Mouse (Mus musculus): ENCODE measurements at regions not wholly inside any gene's neighbourhood (a gene's known extent, or its start where the extent isn't known, plus 50 kb on each side); places are given as distances from the start of the nearest gene placed in this dataset.

GRCm38 (mm10) chr1:184453061-184453460 lies 279.4 kb downstream of the Hlx start:
- 94% methylated on average over 9 of the region's 9 CpGs for WGBS
- H3K4me2 ChIP-seq, result no peak overlapping the region
- H3K4me3 ChIP-seq (replicated peaks), result no peak overlapping the region
- H3K27ac ChIP-seq (replicated peaks), result no peak overlapping the region
- ATAC-seq (ENCODE audit: low FRiP score), result no peak
- H3K4me1 ChIP-seq, result no peaks in the 10 kb centered on the region
- no peaks in the 10 kb centered on the region; the same call in 1 of the 2 replicates for H3K27me3 ChIP-seq (replicated peaks)
- no peaks in the 10 kb centered on the region for H3K9me3 ChIP-seq (replicated peaks)
- H3K9ac ChIP-seq (replicated peaks), result no peak overlapping the region
- H3K36me3 ChIP-seq, result no peaks in the 10 kb centered on the region

- no peaks in the 10 kb centered on the region for H3K36me3 ChIP-seq
- H3K4me3 ChIP-seq (replicated peaks), result no peak overlapping the region
- no peak overlapping the region for H3K9ac ChIP-seq (replicated peaks)
- H3K27me3 ChIP-seq (replicated peaks), result no peaks in the 10 kb centered on the region; the same call in 1 of the 2 replicates
- no peak for ATAC-seq (ENCODE audit: low FRiP score)
- no peaks in the 10 kb centered on the region for H3K4me1 ChIP-seq
- no peaks in the 10 kb centered on the region for H3K9me3 ChIP-seq (replicated peaks)
- H3K27ac ChIP-seq (replicated peaks), result no peak overlapping the region
- H3K4me2 ChIP-seq, result no peak overlapping the region
- WGBS, result 72% methylated on average over 2 of the region's 2 CpGs
These were observed 280.7 kb downstream of the Hlx start for GRCm38 (mm10) chr1:184451686-184452085.

DNA sequence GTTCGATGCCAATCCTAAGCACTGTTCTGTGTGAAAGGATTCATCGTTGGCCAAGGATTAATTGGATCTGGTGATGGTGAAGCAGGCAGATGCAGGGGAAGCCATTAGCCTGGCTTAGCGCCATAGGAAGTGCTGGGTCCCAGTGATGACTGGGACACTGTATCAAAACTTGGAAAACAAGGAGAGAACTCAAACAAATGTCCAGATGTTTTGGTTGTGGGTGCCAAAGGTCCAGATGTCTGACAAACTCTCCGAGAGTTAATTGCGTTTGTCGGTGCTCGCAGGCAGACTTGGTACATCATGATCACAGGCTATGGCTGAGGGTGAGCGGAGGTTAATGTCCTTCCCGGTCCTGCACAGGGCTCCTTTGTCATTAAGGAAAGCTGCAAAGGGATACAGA lies 283.4 kb downstream of the Hlx start:
- no peaks in the 10 kb centered on the region for H3K36me3 ChIP-seq
- H3K9me3 ChIP-seq (replicated peaks), result no peaks in the 10 kb centered on the region
- H3K9ac ChIP-seq (replicated peaks), result no peak overlapping the region
- H3K27ac ChIP-seq (replicated peaks), result no peak overlapping the region
- WGBS, result 72% methylated on average over 9 of the region's 9 CpGs
- no peak overlapping the region for H3K4me3 ChIP-seq (replicated peaks)
- no peaks in the 10 kb centered on the region; the same call in 1 of the 2 replicates for H3K27me3 ChIP-seq (replicated peaks)
- no peak overlapping the region for H3K4me2 ChIP-seq
- no peaks in the 10 kb centered on the region for H3K4me1 ChIP-seq
- ATAC-seq (ENCODE audit: low FRiP score), result no peak

GRCm38 (mm10) chr1:184447911-184448310 lies 284.5 kb downstream of the Hlx start:
- Histone ChIP-seq H3K4me2 (no peak overlapping the region), H3K9ac (replicated peaks) (no peak overlapping the region), H3K9me3 (replicated peaks) (no peaks in the 10 kb centered on the region), H3K4me3 (replicated peaks) (no peak overlapping the region), H3K36me3 (no peaks in the 10 kb centered on the region), H3K27ac (replicated peaks) (no peak overlapping the region), H3K4me1 (no peaks in the 10 kb centered on the region), H3K27me3 (replicated peaks) (no peaks in the 10 kb centered on the region; the same call in 1 of the 2 replicates)
- WGBS, result 62% methylated on average over 7 of the region's 7 CpGs
- ATAC-seq (ENCODE audit: low FRiP score), result no peak

DNA sequence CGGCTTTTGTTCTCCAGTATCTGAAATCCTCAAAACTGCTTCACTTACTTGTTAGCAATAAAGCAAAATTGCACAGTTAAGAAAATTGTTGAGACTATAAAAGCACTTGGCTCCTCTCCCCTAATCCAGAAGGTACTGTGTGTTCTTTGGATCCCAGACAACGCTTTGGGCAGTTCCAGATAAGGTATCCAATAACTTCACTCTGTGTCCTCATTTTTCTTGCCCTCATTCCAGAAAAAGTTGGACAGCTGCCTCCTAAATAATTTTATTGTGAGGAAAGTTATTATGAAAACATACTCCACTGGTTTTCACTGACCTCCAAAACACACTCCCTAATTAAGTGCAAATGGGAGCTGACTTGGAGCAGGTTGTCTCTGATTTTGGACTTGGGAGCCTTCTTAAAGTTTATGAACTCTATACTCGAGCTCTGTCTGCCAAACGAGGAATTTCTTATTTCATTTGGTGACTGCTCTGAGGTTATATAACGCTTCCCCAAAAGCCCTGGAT lies 285.2 kb downstream of the Hlx start:
- Histone ChIP-seq H3K27me3 (replicated peaks) (no peaks in the 10 kb centered on the region; the same call in 1 of the 2 replicates), H3K9ac (replicated peaks) (no peak overlapping the region), H3K4me3 (replicated peaks) (no peak overlapping the region), H3K9me3 (replicated peaks) (no peaks in the 10 kb centered on the region), H3K4me2 (no peak overlapping the region), H3K36me3 (no peaks in the 10 kb centered on the region), H3K4me1 (no peaks in the 10 kb centered on the region), H3K27ac (replicated peaks) (no peak overlapping the region)
- WGBS, result 73% methylated on average over 5 of the region's 5 CpGs
- ATAC-seq (ENCODE audit: low FRiP score), result no peak

DNA sequence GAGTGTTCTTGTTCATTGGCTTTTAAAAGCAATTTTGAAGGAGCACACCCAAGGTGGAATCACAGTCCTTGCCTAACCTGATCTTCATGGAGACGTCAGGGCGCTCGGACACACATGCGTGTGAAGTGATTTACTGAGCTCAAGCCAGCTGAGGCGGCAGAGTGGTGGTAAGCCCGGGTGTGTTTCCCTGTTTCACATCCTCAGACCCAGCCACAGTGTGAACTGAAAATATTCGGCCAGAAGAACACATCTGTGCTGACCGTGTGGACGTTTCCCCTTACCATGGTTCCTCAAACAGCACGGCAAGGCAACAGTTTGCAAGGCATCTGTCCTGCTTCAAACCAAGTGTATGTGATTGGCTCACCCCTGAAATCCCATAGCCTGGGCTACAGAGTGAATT lies 288.2 kb downstream of the Hlx start:
- no peak overlapping the region for H3K27ac ChIP-seq (replicated peaks)
- no peak overlapping the region for H3K4me3 ChIP-seq (replicated peaks)
- H3K4me2 ChIP-seq, result no peak overlapping the region
- H3K9ac ChIP-seq (replicated peaks), result no peak overlapping the region
- peaks cover 10% of the 10 kb centered on the region for H3K4me1 ChIP-seq
- no peak for ATAC-seq (ENCODE audit: low FRiP score)
- no peaks in the 10 kb centered on the region for H3K36me3 ChIP-seq
- no peaks in the 10 kb centered on the region for H3K27me3 ChIP-seq (replicated peaks)
- no peaks in the 10 kb centered on the region for H3K9me3 ChIP-seq (replicated peaks)
- whole genome bisulfite sequencing, result 89% methylated on average over 10 of the region's 10 CpGs

DNA sequence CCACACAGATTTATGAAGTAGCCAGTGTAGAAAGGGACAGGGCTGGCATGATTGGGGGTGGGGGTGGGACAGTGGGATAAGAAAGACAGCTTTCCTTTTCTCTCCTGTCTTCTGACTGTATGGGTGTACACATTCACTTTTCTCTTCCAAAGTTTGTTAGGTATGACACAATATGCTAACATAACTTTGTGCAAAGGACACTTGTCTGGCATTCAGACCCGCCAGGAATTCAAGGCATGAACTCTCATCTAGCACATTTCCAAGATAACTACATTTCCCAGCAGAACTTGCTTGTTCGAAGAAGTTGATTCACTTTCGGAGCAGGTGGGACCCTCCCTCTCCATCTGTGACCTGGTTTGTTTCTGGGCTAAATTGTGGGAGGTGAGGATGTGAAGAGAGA lies 289.7 kb downstream of the Hlx start:
- H3K27me3 ChIP-seq (replicated peaks), result no peaks in the 10 kb centered on the region
- peaks cover 10% of the 10 kb centered on the region for H3K4me1 ChIP-seq
- no peak overlapping the region for H3K27ac ChIP-seq (replicated peaks)
- H3K4me3 ChIP-seq (replicated peaks), result no peak overlapping the region
- no peaks in the 10 kb centered on the region for H3K36me3 ChIP-seq
- H3K9ac ChIP-seq (replicated peaks), result no peak overlapping the region
- no peak overlapping the region for H3K4me2 ChIP-seq
- no peak for ATAC-seq (ENCODE audit: low FRiP score)
- 86% methylated on average over 3 of the region's 3 CpGs for WGBS
- H3K9me3 ChIP-seq (replicated peaks), result no peaks in the 10 kb centered on the region

DNA sequence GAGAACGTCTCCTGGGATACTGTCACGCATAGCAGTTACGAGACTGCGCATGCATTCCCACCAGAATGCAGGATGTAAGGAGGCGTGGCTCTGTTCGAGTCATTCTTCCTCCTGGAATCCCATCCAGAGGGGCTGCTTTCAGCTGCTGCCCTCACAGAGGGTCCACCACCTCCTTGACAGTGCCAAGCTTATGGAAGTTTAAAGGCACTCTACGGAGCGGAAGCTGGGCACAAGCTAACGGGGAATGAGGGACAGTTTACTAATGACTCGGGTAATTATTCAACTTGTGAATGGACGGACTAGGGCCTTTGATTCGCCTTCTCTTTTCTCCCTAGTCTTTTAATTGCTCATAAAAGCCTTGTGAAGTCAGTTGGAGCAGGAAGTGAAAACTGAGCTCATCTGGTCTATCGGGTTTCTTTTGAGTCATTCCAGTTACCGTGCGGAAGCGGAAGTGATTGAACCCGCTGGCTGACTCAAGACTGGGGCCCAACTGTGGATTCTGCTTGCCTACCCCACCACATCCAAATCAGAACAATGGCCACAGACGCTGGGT lies 291.3 kb downstream of the Hlx start:
- peak overlapping the region; percentile 54; the same call in 1 of the 2 replicates for H3K27ac ChIP-seq (replicated peaks)
- peak overlapping the region; percentile 39 for H3K4me3 ChIP-seq (replicated peaks)
- peaks cover 10% of the 10 kb centered on the region for H3K4me1 ChIP-seq
- H3K27me3 ChIP-seq (replicated peaks), result no peaks in the 10 kb centered on the region
- H3K9ac ChIP-seq (replicated peaks), result peak overlapping the region; percentile 36
- no peaks in the 10 kb centered on the region for H3K36me3 ChIP-seq
- ATAC-seq (ENCODE audit: low FRiP score), result peak; percentile 86
- H3K9me3 ChIP-seq (replicated peaks), result no peaks in the 10 kb centered on the region
- 2% methylated on average over 18 of the region's 18 CpGs for WGBS
- peak overlapping the region; percentile 75 for H3K4me2 ChIP-seq

DNA sequence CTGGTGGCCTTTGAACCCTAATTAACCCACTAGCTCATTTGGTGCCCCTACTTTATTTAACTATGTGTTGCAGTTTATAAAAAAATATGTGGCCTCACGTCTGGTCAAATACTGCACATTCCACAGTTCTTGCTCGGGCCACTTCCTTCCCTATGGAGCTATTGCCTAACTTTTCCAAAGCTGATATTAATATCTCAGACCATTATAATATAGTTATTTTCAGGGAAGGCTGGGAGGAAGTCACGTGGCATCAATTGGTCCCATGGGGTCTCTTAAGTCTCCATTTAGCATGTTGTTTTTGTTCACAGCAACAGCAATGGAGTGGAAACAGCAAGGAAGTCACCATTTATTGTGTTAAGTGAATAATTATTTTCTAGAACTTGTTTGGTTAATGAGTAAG lies 292.9 kb downstream of the Hlx start:
- WGBS, result 58% methylated on average over 3 of the region's 3 CpGs
- H3K9me3 ChIP-seq (replicated peaks), result no peaks in the 10 kb centered on the region

DNA sequence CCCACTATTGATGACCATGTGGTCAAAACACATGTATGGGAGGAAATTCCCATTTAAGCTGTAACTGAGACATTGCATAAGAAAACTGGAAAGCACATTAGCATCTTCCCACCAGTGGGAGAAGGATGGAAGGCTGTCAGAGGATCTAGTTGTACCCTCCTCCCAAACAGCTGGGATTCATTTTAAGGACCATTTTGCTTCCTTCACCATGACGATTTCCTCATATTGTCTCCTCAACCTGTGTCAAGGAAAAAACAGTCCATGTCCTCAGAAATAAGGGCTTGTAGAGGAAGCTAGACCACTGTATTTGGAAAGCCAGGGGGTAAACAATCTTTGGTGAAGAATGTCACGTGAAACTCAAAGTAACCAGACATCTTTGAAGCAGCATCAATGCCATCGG lies 296.0 kb downstream of the Hlx start:
- 87% methylated on average over 3 of the region's 3 CpGs for WGBS
- Histone ChIP-seq H3K27me3 (replicated peaks) (no peaks in the 10 kb centered on the region), H3K27ac (replicated peaks) (no peak overlapping the region), H3K9me3 (replicated peaks) (no peaks in the 10 kb centered on the region), H3K9ac (replicated peaks) (no peak overlapping the region), H3K36me3 (no peaks in the 10 kb centered on the region), H3K4me1 (peaks cover 9% of the 10 kb centered on the region), H3K4me3 (replicated peaks) (no peak overlapping the region), H3K4me2 (no peak overlapping the region)
- no peak for ATAC-seq (ENCODE audit: low FRiP score)

More for the DNA sequence above, 292.9 kb downstream of the Hlx start:
- Histone ChIP-seq H3K36me3 (no peaks in the 10 kb centered on the region), H3K4me2 (no peak overlapping the region), H3K27me3 (replicated peaks) (no peaks in the 10 kb centered on the region), H3K4me1 (peaks cover 10% of the 10 kb centered on the region), H3K4me3 (replicated peaks) (no peak overlapping the region), H3K27ac (replicated peaks) (no peak overlapping the region), H3K9ac (replicated peaks) (no peak overlapping the region)
- no peak for ATAC-seq (ENCODE audit: low FRiP score)

DNA sequence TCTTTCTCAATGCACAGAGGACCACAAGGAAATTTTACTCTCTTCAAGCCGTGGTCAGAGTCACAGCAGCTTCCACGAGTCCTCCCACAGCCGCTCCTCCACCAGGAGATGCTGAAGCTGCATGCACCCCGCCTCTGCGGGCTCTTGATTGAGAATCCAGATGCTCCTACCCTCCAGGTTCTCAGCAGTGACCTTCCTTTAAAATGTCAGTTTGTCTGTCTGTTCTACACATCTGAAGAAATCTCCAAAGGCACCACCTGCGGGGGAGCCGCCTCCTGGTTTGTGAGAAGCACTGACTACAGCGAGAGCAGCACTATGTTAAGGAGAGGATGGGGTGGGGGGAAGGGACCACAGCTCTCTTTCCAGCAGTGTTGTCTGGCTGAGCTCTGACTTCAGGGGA lies 303.8 kb downstream of the Hlx start:
- no peaks in the 10 kb centered on the region for H3K9me3 ChIP-seq (replicated peaks)
- no peaks in the 10 kb centered on the region for H3K36me3 ChIP-seq
- no peak overlapping the region for H3K4me2 ChIP-seq
- no peak overlapping the region for H3K27ac ChIP-seq (replicated peaks)
- WGBS, result 46% methylated on average over 8 of the region's 8 CpGs
- no peaks in the 10 kb centered on the region; the same call in 1 of the 2 replicates for H3K27me3 ChIP-seq (replicated peaks)
- no peak for ATAC-seq (ENCODE audit: low FRiP score)
- H3K9ac ChIP-seq (replicated peaks), result no peak overlapping the region
- no peak overlapping the region for H3K4me3 ChIP-seq (replicated peaks)
- H3K4me1 ChIP-seq, result no peaks in the 10 kb centered on the region

DNA sequence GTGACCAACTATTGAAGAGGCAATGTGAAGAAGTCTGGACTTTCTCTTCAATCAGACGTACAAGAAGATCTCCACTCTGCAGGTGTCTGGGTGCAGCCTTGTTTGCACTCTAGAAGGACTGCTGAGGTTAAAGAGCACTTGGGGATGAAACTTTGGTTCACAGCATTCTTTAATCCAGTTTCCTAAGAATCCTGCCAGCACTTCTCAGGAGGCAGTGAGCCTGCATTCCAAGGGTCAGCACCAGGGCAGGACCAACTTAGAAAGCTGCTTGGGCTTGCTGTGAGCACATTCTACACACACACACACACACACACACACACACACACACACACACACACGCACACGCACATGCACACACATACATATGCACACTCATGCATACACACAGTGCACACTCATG lies 304.4 kb downstream of the Hlx start:
- Histone ChIP-seq H3K27ac (replicated peaks) (no peak overlapping the region), H3K9me3 (replicated peaks) (no peaks in the 10 kb centered on the region), H3K9ac (replicated peaks) (no peak overlapping the region), H3K4me2 (no peak overlapping the region), H3K4me3 (replicated peaks) (no peak overlapping the region), H3K4me1 (no peaks in the 10 kb centered on the region), H3K36me3 (no peaks in the 10 kb centered on the region), H3K27me3 (replicated peaks) (no peaks in the 10 kb centered on the region; the same call in 1 of the 2 replicates)
- no peak for ATAC-seq (ENCODE audit: low FRiP score)
- 81% methylated on average over 3 of the region's 3 CpGs for WGBS

Measured in neural tube, embryonic 15.5 days (tissue).